Mouse (Mus musculus) C2C12 (cell line): ENCODE results near the gene Rdh16f1. TPM values are rescaled to one million over a fixed set of nuclear protein-coding genes. Genes with fewer than 3 reads are reported as not detected.

Experiments
- H3K27me3 ChIP-seq: one replicate; pipeline ENCODE4 v1.6.1; 2011; ENCODE audit not compliant: control insufficient read depth, insufficient read depth, insufficient read length
- H3K36me3 ChIP-seq: one replicate; pipeline ENCODE4 v1.6.1; 2011; ENCODE audit not compliant: control insufficient read depth, insufficient read depth
- H3K4me3 ChIP-seq: one replicate; pipeline ENCODE4 v1.5.1; 2011; ENCODE audit warnings: mild to moderate bottlenecking, control low read depth; ENCODE audit not compliant: poor library complexity, insufficient read depth, severe bottlenecking
- H3K79me2 ChIP-seq: one replicate; pipeline ENCODE4 v1.6.1; 2011; ENCODE audit not compliant: control insufficient read depth, insufficient read depth
- H3K79me3 ChIP-seq: one replicate; pipeline ENCODE4 v1.6.1; 2011; ENCODE audit warnings: low read depth, control low read depth
- H3ac ChIP-seq: one replicate; pipeline ENCODE3; 2011; ENCODE audit warnings: low read depth; ENCODE audit not compliant: control insufficient read depth, insufficient read length
- CEBPB ChIP-seq: IDR thresholded peaks from one replicate; pipeline ENCODE4 v1.6.1; 2011; ENCODE audit warnings: low read depth, mild to moderate bottlenecking, control low read depth, moderate library complexity
- CTCF ChIP-seq: IDR thresholded peaks from one replicate; pipeline ENCODE4 v1.5.1; 2011; ENCODE audit not compliant: control insufficient read depth, insufficient read depth, insufficient read length
- FOSL1 ChIP-seq: IDR thresholded peaks from one replicate; pipeline ENCODE4 v1.8.0; 2011; ENCODE audit warnings: mild to moderate bottlenecking, low read length; ENCODE audit not compliant: poor library complexity, insufficient read depth, severe bottlenecking
- MAX ChIP-seq: IDR thresholded peaks from one replicate; pipeline ENCODE4 v1.6.1; 2011; ENCODE audit warnings: mild to moderate bottlenecking, control low read depth
- MYOD1 ChIP-seq: IDR thresholded peaks from one replicate; pipeline ENCODE4 v1.6.1; 2011; ENCODE audit warnings: low read depth; ENCODE audit not compliant: control insufficient read depth, insufficient read length
- MYOG ChIP-seq: IDR thresholded peaks from one replicate; pipeline ENCODE4 v1.6.1; 2011; ENCODE audit not compliant: control insufficient read depth, insufficient read length; ENCODE audit errors: extremely low read depth
- USF1 ChIP-seq: IDR thresholded peaks from one replicate; pipeline ENCODE4 v1.6.1; 2011; ENCODE audit warnings: low read depth, mild to moderate bottlenecking, control low read depth, moderate library complexity
- long read RNA-seq, 2 experiments: library from polyadenylated mRNA; unstranded; transcript quantifications; one replicate each; pipeline ENCODE4 v2.0.0; 2019 to 2020
- polyA plus RNA-seq: library from polyadenylated mRNA; unstranded; fragments of >200 nt; fragmentation: generic; extraction: Trizol; gene quantifications from one replicate; pipeline ENCODE4 v1.2.1, GENCODE M21; 2012; ENCODE audit warnings: missing spikeins

Rdh16f1 gene
- polyA plus RNA-seq, result not detected
- long read RNA-seq, experiment 1, result 0 reads
- long read RNA-seq, experiment 2, result 0 reads

DNA sequence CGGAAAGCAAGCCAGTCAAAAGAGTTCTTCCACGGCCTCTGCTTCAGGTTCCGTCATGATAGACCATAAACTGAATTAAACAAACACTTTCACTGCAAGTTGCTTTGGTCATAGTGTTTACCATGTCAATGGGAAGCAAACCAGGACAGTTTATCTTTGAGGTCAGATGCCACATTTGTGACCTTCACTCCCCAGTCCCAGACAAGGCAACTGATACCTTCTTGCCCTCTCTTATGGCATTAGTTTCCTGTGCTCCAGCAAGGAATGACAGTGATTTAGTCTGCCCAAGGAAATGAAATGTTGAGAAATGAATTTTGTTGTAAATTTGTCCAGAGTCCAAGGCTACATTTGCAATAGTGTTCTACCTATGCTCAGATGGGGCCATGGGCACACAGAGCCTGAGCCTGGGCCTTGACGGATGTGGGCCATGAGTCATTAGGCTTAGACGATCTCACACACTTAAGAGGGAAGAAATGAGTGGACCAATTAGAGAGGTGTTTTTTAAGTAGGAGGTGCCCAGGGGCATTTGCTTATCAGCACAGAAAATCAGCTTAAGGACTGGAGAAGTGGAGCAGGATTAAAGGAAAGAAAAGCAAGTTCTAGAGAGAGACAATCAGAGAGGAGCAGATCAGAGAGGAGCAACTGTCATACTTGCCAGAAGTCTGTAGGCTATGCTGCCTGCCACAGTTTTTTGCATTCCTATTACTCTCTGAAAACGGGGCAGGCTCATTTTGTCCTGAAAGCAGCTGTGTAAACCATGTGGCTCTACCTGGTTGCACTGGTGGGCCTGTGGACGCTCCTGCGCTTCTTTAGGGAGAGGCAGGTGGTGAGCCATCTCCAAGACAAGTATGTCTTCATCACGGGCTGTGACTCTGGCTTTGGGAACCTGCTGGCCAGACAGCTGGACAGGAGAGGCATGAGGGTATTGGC lies at the start of gene Rdh16f1, which contains the start of gene Rdh1:
Gene Rdh16f1, plus strand, starts transcription at position 607 of the 930 bp plus-strand sequence.
Gene Rdh1, plus strand, starts transcription at position 541 of the 930 bp plus-strand sequence.
- Histone ChIP-seq H3ac (no peak within 1 kb of the TSS), H3K27me3 (peaks cover 14% of the 10 kb centered on the region), H3K4me3 (no peak within 1 kb of the TSS)

DNA sequence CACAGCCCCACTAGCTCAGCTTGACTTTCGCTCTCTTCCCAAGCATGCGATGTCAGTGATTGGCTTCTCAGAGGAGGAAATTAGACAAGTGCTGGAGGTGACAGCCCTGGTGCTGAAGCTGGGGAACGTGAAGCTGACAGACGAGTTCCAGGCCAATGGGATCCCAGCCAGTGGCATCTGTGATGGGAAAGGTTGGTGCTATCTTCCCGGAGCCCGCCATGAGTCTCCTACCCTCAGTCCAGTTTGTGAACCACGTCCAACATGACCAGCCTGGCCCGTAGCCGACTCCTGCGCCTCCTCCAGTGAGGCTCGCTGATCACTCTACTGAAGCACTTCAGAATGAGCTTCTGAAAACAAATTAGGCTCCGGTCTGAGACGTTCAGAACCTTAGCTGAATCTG lies 49.3 kb upstream of the Rdh16f1 start:
- no peaks in the 10 kb centered on the region for H3K27me3 ChIP-seq
- H3K79me2 ChIP-seq, result no peaks in the 10 kb centered on the region
- H3K4me3 ChIP-seq, result no peak overlapping the region
- no peaks in the 10 kb centered on the region for H3K79me3 ChIP-seq
- TF ChIP-seq MYOD1, result no peak
- no peak for TF ChIP-seq CEBPB
- no peak for TF ChIP-seq MYOG
- TF ChIP-seq MAX, result no peak
- no peak for TF ChIP-seq CTCF
- no peak for TF ChIP-seq USF1
- no peak for TF ChIP-seq FOSL1
- no peak overlapping the region for H3ac ChIP-seq
- no peaks in the 10 kb centered on the region for H3K36me3 ChIP-seq

More for the DNA sequence above, at the start of gene Rdh16f1, which contains the start of gene Rdh1:
- Histone ChIP-seq H3K36me3 (no peaks in the 10 kb centered on the region), H3K79me2 (no peaks in the 10 kb centered on the region), H3K79me3 (no peaks in the 10 kb centered on the region)
- TF ChIP-seq CEBPB, result no peak
- TF ChIP-seq FOSL1, result no peak
- TF ChIP-seq CTCF, result no peak

DNA sequence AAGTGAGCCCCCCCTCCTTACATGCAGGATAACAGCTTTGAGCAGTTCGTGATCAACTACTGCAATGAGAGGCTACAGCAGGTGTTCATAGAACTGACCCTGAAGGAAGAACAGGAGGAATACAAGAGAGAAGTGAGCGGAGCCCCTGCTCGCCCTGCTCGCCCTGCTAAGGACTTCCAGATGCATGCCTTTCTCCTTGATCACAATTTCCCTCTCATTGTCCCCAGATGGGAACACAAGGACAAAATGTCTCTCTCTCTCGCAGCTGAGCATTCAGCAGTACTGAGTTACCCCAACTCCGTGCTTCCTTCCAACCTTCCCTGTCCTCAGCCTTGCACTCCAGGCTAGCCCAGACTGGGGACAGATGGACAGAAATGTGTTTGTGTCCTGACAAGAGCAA lies 46.9 kb upstream of the Rdh16f1 start:
- no peaks in the 10 kb centered on the region for H3K27me3 ChIP-seq
- no peaks in the 10 kb centered on the region for H3K79me3 ChIP-seq
- no peaks in the 10 kb centered on the region for H3K36me3 ChIP-seq
- no peak for TF ChIP-seq MAX
- no peak for TF ChIP-seq USF1
- TF ChIP-seq CEBPB, result no peak
- no peak overlapping the region for H3ac ChIP-seq
- H3K4me3 ChIP-seq, result no peak overlapping the region
- H3K79me2 ChIP-seq, result no peaks in the 10 kb centered on the region

DNA sequence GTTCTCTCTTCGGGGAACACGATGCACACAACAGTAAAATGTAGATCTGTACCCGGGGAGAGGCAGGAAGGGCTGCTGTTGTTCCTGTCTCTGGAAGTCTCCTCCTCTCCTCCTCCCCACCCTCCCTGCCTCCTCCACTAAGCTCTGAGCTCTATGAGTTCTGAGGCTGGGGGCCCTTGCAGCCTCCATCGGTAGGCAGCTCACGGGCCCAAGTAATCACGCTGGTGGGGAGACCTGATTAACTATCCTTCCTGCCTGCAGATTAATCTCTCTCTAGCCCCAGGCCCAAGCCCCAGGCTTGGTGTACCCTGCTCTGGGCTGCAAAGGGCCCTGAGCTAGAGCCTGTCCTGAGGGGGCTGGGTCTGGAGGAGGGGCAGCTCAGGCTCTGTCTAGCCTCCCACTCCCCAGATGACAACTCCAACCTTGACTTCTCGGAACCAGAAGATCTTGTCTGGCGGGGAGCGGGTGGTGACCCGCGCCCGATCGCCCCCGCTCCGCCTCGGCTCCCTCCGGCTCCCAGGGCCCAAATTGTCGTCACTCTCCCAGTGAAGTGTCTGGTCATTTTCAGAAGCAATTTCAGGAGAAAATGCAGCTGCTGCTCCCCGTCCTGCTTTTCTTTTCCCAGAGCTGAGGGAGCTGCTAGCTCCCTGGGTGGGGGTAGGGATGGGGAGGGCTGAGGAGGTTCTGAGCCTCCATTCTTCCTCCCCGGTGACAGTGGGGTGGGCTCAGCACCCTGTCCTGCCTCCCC lies 37.7 kb upstream of the Rdh16f1 start:
- Histone ChIP-seq H3K4me3 (no peak overlapping the region), H3K27me3 (peaks cover 51% of the 10 kb centered on the region)

DNA sequence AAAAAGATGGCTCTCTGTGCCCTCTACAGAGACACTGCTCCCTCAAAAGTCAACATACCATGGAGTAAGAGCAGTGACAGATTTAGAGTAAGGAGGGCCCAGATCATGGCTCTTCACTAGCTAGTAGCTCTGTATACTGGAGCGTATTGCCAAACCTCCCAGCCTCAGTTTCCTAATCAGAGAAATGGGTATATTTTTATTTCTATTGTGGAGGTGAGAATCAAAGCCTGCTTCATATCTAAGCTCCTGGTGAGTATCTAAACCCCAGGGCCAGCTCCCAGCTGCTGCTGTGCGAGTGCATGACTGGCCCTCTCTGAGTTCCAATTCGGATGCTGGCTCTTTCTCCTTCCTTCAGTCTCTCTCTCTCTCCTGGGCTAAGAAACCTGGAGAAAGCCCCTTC lies 35.4 kb upstream of the Rdh16f1 start, which contains the start of gene Tac2:
Gene Tac2, plus strand, starts transcription at position 301 of the 400 bp plus-strand sequence.
- no peaks in the 10 kb centered on the region for H3K79me2 ChIP-seq
- H3ac ChIP-seq, result no peak within 1 kb of the TSS
- peaks cover 74% of the 10 kb centered on the region for H3K27me3 ChIP-seq
- H3K4me3 ChIP-seq, result no peak within 1 kb of the TSS
- H3K36me3 ChIP-seq, result no peaks in the 10 kb centered on the region
- TF ChIP-seq FOSL1, result no peak
- TF ChIP-seq USF1, result no peak
- no peak for TF ChIP-seq MAX
- no peak for TF ChIP-seq MYOD1
- TF ChIP-seq CTCF, result no peak
- TF ChIP-seq CEBPB, result no peak
- no peak for TF ChIP-seq MYOG
- no peaks in the 10 kb centered on the region for H3K79me3 ChIP-seq

More for the DNA sequence above, 37.7 kb upstream of the Rdh16f1 start:
- no peak for TF ChIP-seq MYOG
- no peak for TF ChIP-seq USF1
- TF ChIP-seq FOSL1, result no peak
- TF ChIP-seq CTCF, result no peak
- no peak for TF ChIP-seq MAX
- Histone ChIP-seq H3ac (no peak overlapping the region), H3K79me2 (no peaks in the 10 kb centered on the region), H3K79me3 (no peaks in the 10 kb centered on the region), H3K36me3 (no peaks in the 10 kb centered on the region)
